Mouse (Mus musculus): ENCODE measurements at regions not wholly inside any gene's neighbourhood (a gene's known extent, or its start where the extent isn't known, plus 50 kb on each side); places are given as distances from the start of the nearest gene placed in this dataset.
"Not testable (repeated sequence)": the region's sequence is repeated elsewhere in the genome, so short reads cannot be mapped to it uniquely, and the experiment has no call there.

DNA sequence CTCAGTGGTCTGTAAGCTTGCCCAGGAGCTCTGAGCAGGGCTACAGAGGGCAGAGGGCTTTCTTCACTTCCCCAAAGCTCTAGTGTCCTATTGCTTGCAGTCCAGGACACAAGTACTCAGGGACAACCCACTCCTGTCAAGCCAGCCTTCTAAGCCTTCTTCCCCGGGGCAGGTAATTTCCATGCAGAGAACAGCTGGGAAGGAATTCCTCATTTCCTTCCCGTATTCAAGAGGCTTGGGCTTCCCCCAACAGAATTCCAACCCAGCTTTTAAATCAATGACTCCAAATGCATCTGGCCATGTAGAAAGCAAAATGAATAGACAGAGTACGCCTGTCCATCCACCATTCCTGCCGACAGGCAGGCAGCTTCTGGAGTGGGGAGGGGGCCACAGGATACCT is 99.1 kb upstream of the Ubl3 start:
- no peaks in the 10 kb centered on the region for H3K4me1 ChIP-seq (ENCODE audit: control insufficient read depth, insufficient read depth, low read length)
- no peaks in the 10 kb centered on the region for H3K9me3 ChIP-seq (replicated peaks; ENCODE audit: control insufficient read depth, low read length)
- no peak overlapping the region for H3K9ac ChIP-seq (replicated peaks; ENCODE audit: low read length)
- H3K4me2 ChIP-seq (ENCODE audit: low read depth, low read length), result no peak overlapping the region
- ATAC-seq (replicated peaks; ENCODE audit: insufficient number of reproducible peaks, low FRiP score, low TSS enrichment, low read depth), result no peak
- no peaks in the 10 kb centered on the region for H3K36me3 ChIP-seq (replicated peaks; ENCODE audit: control insufficient read depth, insufficient read depth, low read depth, low read length)
- DNase-seq (ENCODE audit: low spot score), result no peak
- H3K27ac ChIP-seq (replicated peaks; ENCODE audit: low read depth, low read length), result no peak overlapping the region
- no peaks in the 10 kb centered on the region for H3K27me3 ChIP-seq (ENCODE audit: control insufficient read depth, insufficient read depth, low read length)
- 51% methylated on average over 4 of the region's 4 CpGs for WGBS
- no peak overlapping the region for H3K4me3 ChIP-seq (ENCODE audit: low read depth, low read length)

DNA sequence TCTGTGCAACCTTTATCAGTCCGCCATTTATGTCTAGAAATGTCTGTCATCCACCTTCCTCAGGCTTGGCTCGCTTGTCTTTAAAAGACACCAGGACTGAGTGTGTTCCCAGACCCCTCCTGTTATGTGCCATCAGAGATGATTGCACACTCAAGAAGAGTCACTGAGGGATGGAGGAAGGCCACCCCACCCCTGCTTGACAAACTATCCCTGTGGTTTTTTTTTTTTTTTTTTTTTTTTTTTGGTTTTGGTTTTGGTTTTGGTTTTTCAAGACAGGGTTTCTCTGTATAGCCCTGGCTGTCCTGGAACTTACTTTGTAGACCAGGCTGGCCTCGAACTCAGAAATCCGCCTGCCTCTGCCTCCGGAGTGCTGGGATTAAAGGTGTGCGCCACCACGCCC is 97.0 kb upstream of the Ubl3 start:
- not testable (repeated sequence) for H3K27ac ChIP-seq (replicated peaks; ENCODE audit: low read depth, low read length); H3K27me3 ChIP-seq (ENCODE audit: control insufficient read depth, insufficient read depth, low read length); H3K9me3 ChIP-seq (replicated peaks; ENCODE audit: control insufficient read depth, low read length); DNase-seq (ENCODE audit: low spot score); H3K4me1 ChIP-seq (ENCODE audit: control insufficient read depth, insufficient read depth, low read length); H3K9ac ChIP-seq (replicated peaks; ENCODE audit: low read length); H3K4me3 ChIP-seq (ENCODE audit: low read depth, low read length); H3K36me3 ChIP-seq (replicated peaks; ENCODE audit: control insufficient read depth, insufficient read depth, low read depth, low read length); H3K4me2 ChIP-seq (ENCODE audit: low read depth, low read length); ATAC-seq (replicated peaks; ENCODE audit: insufficient number of reproducible peaks, low FRiP score, low TSS enrichment, low read depth)
- WGBS, result 95% methylated on average over 6 of the region's 7 CpGs

DNA sequence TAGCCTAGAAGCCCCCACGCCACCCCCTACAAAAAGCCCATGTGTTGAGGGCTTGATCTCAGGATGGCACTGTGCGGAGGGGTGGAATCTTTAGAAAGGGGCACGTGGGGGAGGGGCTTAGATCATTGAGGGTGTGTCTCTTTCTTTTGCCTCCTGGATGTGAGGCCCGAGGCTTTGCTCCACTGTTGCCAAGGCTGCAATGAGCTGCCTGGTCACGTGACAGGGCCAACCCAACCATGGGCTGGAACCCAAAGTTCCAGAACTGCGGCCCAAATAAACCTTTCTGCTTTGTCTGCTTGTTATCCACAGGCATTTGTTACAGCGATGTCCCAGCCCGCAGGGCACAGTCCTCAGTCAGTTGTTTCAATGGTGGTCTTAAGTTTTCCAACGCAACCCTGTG is 96.5 kb upstream of the Ubl3 start:
- WGBS, result 83% methylated on average over 9 of the region's 9 CpGs
- H3K27me3 ChIP-seq (ENCODE audit: control insufficient read depth, insufficient read depth, low read length), result no peaks in the 10 kb centered on the region
- peaks cover 3% of the 10 kb centered on the region; the same call in 1 of the 2 replicates for H3K9me3 ChIP-seq (replicated peaks; ENCODE audit: control insufficient read depth, low read length)
- no peak overlapping the region for H3K4me3 ChIP-seq (ENCODE audit: low read depth, low read length)
- DNase-seq (ENCODE audit: low spot score) (no peak), ATAC-seq (replicated peaks; ENCODE audit: insufficient number of reproducible peaks, low FRiP score, low TSS enrichment, low read depth) (no peak)
- H3K36me3 ChIP-seq (replicated peaks; ENCODE audit: control insufficient read depth, insufficient read depth, low read depth, low read length), result no peaks in the 10 kb centered on the region
- no peaks in the 10 kb centered on the region for H3K4me1 ChIP-seq (ENCODE audit: control insufficient read depth, insufficient read depth, low read length)
- H3K4me2 ChIP-seq (ENCODE audit: low read depth, low read length), result no peak overlapping the region
- no peak overlapping the region for H3K27ac ChIP-seq (replicated peaks; ENCODE audit: low read depth, low read length)
- no peak overlapping the region for H3K9ac ChIP-seq (replicated peaks; ENCODE audit: low read length)

DNA sequence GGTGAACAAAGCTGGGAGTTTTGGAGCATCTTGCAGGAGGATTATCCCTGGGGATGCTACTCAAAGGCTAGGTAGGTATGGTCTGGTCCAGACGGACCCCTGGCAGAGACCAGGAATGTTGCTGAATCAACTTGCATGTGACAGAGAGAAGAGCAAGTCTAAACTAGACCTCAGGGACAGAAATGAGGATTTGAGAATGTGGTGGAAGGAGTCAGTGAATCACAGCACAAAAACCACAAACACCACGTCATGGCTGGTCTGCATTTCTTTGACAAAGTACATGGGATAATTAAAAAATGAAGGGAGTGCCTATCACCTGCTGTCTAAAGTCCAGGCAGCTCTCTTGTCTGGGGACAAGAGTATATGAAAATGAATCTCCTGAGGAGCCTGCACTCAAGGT is 95.1 kb upstream of the Ubl3 start:
- Histone ChIP-seq H3K9ac (replicated peaks; ENCODE audit: low read length) (no peak overlapping the region), H3K4me3 (ENCODE audit: low read depth, low read length) (no peak overlapping the region), H3K27ac (replicated peaks; ENCODE audit: low read depth, low read length) (no peak overlapping the region), H3K4me1 (ENCODE audit: control insufficient read depth, insufficient read depth, low read length) (no peaks in the 10 kb centered on the region), H3K4me2 (ENCODE audit: low read depth, low read length) (no peak overlapping the region), H3K27me3 (ENCODE audit: control insufficient read depth, insufficient read depth, low read length) (no peaks in the 10 kb centered on the region), H3K36me3 (replicated peaks; ENCODE audit: control insufficient read depth, insufficient read depth, low read depth, low read length) (no peaks in the 10 kb centered on the region), H3K9me3 (replicated peaks; ENCODE audit: control insufficient read depth, low read length) (peaks cover 3% of the 10 kb centered on the region; the same call in 1 of the 2 replicates)
- WGBS, result 59% methylated on average over 2 of the region's 2 CpGs
- no peak for ATAC-seq (replicated peaks; ENCODE audit: insufficient number of reproducible peaks, low FRiP score, low TSS enrichment, low read depth)
- no peak for DNase-seq (ENCODE audit: low spot score)

DNA sequence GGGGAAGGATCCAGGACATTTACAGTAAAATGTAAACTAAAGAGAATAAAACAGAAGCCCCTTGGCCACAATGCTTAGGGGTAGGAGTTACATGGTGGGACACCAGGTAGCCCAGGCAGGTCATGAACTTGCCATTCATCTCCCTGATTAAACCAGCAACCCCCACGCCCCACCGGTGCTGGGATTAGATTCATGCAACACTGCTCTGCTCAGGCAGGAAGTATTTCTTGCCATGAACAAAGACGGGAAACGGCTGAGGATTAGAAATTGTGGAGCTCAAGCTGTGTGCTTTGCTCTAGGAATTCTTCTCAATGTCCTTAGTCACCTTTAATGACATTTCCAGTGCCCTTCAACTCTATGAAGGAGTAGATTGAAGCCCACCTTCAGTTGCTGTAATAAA is 93.2 kb upstream of the Ubl3 start:
- 67% methylated on average over 4 of the region's 4 CpGs for WGBS
- no peak for ATAC-seq (replicated peaks; ENCODE audit: insufficient number of reproducible peaks, low FRiP score, low TSS enrichment, low read depth)
- no peak overlapping the region for H3K27ac ChIP-seq (replicated peaks; ENCODE audit: low read depth, low read length)

DNA sequence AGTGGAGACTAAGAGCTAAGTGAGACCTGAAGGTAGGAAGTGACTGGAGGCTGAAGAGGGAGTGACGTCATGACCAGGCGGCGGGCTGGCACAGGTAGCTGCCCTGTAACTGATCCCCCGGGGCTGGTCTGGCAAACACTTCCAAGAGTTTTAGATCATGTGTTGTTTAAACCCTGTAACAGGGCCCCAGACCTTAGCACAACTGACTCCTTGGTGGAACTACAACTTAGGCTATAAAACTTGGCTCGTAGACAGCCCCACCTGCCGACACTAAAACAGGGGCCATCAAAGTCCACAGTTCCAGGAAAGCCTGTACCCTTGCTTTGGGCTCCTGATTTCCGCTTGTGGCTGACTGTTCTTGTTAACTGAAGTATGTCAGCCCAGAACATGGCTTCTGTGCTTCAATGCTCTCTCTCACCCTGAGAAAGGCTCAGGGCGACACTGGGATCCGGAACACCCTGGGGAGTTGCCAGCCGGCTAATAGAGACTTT is 92.6 kb upstream of the Ubl3 start:
- Histone ChIP-seq H3K4me1 (ENCODE audit: control insufficient read depth, insufficient read depth, low read length) (no peaks in the 10 kb centered on the region), H3K9ac (replicated peaks; ENCODE audit: low read length) (no peak overlapping the region), H3K36me3 (replicated peaks; ENCODE audit: control insufficient read depth, insufficient read depth, low read depth, low read length) (no peaks in the 10 kb centered on the region), H3K9me3 (replicated peaks; ENCODE audit: control insufficient read depth, low read length) (peaks cover 3% of the 10 kb centered on the region; the same call in 1 of the 2 replicates), H3K4me2 (ENCODE audit: low read depth, low read length) (no peak overlapping the region), H3K27me3 (ENCODE audit: control insufficient read depth, insufficient read depth, low read length) (no peaks in the 10 kb centered on the region), H3K27ac (replicated peaks; ENCODE audit: low read depth, low read length) (no peak overlapping the region), H3K4me3 (ENCODE audit: low read depth, low read length) (no peak overlapping the region)
- no peak for DNase-seq (ENCODE audit: low spot score)
- no peak for ATAC-seq (replicated peaks; ENCODE audit: insufficient number of reproducible peaks, low FRiP score, low TSS enrichment, low read depth)
- 85% methylated on average over 10 of the region's 10 CpGs for WGBS

More for the DNA sequence above, 93.2 kb upstream of the Ubl3 start:
- DNase-seq (ENCODE audit: low spot score), result no peak
- Histone ChIP-seq H3K4me2 (ENCODE audit: low read depth, low read length) (no peak overlapping the region), H3K4me3 (ENCODE audit: low read depth, low read length) (no peak overlapping the region), H3K9me3 (replicated peaks; ENCODE audit: control insufficient read depth, low read length) (peaks cover 3% of the 10 kb centered on the region; the same call in 1 of the 2 replicates), H3K4me1 (ENCODE audit: control insufficient read depth, insufficient read depth, low read length) (no peaks in the 10 kb centered on the region), H3K27me3 (ENCODE audit: control insufficient read depth, insufficient read depth, low read length) (no peaks in the 10 kb centered on the region), H3K36me3 (replicated peaks; ENCODE audit: control insufficient read depth, insufficient read depth, low read depth, low read length) (no peaks in the 10 kb centered on the region), H3K9ac (replicated peaks; ENCODE audit: low read length) (no peak overlapping the region)

DNA sequence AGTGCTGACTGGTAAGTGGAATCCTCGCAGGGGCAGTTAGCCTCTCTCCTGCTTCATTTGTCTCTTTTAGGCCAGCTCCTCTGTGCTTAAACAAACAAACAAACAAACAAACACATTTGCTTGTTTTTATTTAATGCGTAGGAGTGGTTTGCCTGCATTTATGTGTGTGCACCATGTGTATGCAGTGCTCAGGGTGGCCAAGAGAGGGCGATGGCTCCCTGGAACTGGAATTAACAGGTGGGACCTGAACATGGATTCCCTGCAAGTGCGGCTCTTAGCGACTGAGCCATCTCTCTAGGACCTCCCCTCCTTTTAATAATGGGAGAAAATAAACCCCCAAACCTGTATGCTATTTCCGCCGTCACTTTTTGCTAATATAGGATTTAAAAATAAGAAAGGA is 91.8 kb upstream of the Ubl3 start:
- H3K4me1 ChIP-seq (ENCODE audit: control insufficient read depth, insufficient read depth, low read length), result no peaks in the 10 kb centered on the region
- H3K36me3 ChIP-seq (replicated peaks; ENCODE audit: control insufficient read depth, insufficient read depth, low read depth, low read length), result no peaks in the 10 kb centered on the region
- no peak overlapping the region for H3K4me2 ChIP-seq (ENCODE audit: low read depth, low read length)
- no peak for DNase-seq (ENCODE audit: low spot score)
- H3K9me3 ChIP-seq (replicated peaks; ENCODE audit: control insufficient read depth, low read length), result peaks cover 3% of the 10 kb centered on the region; the same call in 1 of the 2 replicates
- no peak overlapping the region for H3K9ac ChIP-seq (replicated peaks; ENCODE audit: low read length)
- H3K27me3 ChIP-seq (ENCODE audit: control insufficient read depth, insufficient read depth, low read length), result no peaks in the 10 kb centered on the region
- WGBS, result 88% methylated on average over 7 of the region's 7 CpGs
- no peak for ATAC-seq (replicated peaks; ENCODE audit: insufficient number of reproducible peaks, low FRiP score, low TSS enrichment, low read depth)
- H3K4me3 ChIP-seq (ENCODE audit: low read depth, low read length), result no peak overlapping the region
- no peak overlapping the region for H3K27ac ChIP-seq (replicated peaks; ENCODE audit: low read depth, low read length)

DNA sequence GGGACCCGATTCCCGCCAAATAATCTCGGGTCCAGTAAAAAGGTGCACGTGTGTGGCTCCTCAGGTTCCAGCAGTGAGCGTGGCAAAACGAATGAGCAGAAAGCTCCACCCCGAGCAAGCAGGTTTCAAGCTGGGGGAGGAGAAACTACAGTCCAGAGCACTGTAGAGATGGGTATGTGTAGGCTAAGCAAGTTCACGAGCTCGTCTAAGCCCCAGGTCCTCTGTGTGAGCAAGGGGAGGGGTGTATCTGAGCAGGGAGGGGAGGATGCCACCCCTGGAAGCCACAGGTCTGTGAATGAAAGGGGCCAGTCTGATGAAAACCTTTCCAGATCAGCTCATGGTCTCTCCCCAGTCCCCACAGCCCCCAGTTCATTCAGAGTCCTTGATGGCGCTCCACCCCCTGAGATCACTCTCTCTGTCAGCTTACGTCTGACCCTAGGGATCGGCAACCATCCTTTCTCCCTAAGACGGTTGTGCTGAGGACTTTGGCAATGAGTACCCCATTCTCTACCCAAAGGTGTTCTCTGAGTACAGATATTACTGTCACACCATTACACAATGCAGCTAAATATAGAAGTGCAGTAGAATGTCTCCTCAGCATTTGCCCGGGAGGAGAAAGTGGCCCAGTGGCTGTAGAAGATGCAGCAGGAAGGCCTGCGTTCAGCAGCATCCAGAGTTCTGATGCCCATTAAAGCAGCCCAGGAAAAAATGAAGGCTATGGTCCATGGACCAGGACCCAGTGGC is 89.2 kb upstream of the Ubl3 start:
- Histone ChIP-seq H3K9ac (replicated peaks; ENCODE audit: low read length) (no peak overlapping the region), H3K27me3 (ENCODE audit: control insufficient read depth, insufficient read depth, low read length) (no peaks in the 10 kb centered on the region), H3K27ac (replicated peaks; ENCODE audit: low read depth, low read length) (no peak overlapping the region), H3K36me3 (replicated peaks; ENCODE audit: control insufficient read depth, insufficient read depth, low read depth, low read length) (no peaks in the 10 kb centered on the region), H3K4me3 (ENCODE audit: low read depth, low read length) (no peak overlapping the region), H3K4me2 (ENCODE audit: low read depth, low read length) (no peak overlapping the region), H3K4me1 (ENCODE audit: control insufficient read depth, insufficient read depth, low read length) (no peaks in the 10 kb centered on the region), H3K9me3 (replicated peaks; ENCODE audit: control insufficient read depth, low read length) (peaks cover 3% of the 10 kb centered on the region; the same call in 1 of the 2 replicates)
- WGBS, result 42% methylated on average over 15 of the region's 15 CpGs
- DNase-seq (ENCODE audit: low spot score) (no peak), ATAC-seq (replicated peaks; ENCODE audit: insufficient number of reproducible peaks, low FRiP score, low TSS enrichment, low read depth) (peak; percentile 51; the same call in 1 of the 2 replicates)
